Mouse (Mus musculus): ENCODE data around the gene Ptprj.
"Not testable (repeated sequence)": the region's sequence is repeated elsewhere in the genome, so short reads cannot be mapped to it uniquely, and the experiment has no call there.

The Ptprj gene

DNA sequence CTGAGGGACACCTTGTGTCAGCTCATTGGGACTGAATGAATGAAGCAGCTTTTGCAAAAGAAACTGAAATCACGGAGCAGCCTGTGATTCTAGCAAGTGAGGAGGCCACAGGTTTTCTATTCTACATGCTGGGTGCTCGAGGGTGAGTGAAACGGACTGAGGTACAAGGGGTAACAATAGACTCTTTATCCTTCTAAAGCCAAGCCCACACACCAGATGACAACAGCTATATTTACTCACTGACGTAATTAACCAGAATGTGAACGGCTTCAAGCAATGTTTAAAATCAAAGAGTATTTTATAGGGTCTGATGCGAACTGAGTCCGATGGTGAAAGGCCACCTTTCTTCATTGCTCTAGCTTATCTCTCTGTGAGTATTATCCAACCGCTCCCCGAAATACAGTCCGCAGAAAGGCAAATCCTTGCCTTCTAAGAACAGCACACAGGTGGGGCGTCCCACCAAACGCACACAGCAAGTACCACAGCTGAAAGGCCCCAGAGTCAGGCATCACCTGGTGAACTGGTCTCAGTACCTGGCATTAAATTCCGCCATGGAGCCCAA lies 99.6 kb downstream of the Ptprj start:
- no peak for DNase-seq (ENCODE audit: low read depth)

DNA sequence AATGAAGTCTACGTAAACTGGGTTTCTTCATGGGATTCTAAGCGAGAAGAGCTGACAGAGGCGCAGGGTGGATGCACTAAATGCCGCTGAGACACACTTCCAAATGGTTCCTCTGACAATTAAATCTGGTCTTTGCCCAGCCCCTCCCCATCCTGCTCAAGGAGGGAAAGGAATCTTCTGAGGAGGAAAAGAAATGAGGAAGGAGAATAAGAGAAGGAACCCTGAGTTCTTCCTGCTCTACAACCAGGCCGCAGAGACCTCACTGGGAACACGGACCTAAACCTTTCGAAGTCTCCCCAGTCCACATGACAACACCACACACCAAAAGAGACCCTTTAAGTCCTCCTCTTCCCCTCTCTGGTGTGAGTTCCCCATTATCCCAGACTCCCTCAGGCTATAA lies 101.9 kb downstream of the Ptprj start:
- DNase-seq (ENCODE audit: low read depth): no peak

DNA sequence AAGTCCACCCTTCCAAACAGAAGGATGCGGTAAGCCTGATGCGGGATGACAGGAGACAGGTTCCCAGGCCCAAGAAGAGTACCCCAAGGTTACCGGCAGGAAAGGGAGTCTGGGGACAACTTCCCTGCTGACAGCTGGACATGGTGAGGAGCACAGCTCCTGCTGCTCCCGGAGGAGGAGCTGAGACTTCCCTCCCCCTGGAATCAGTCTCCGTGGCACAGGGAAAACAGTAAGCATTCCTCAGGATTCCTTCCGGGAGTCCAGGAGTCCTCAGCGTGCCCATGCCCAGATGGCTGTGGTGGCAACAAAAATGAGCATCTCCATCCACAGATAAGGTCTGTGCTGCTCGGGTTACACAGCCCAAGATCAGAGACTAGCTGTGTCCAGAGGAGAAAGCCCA lies 102.8 kb downstream of the Ptprj start:
- no peak for DNase-seq (ENCODE audit: low read depth)

DNA sequence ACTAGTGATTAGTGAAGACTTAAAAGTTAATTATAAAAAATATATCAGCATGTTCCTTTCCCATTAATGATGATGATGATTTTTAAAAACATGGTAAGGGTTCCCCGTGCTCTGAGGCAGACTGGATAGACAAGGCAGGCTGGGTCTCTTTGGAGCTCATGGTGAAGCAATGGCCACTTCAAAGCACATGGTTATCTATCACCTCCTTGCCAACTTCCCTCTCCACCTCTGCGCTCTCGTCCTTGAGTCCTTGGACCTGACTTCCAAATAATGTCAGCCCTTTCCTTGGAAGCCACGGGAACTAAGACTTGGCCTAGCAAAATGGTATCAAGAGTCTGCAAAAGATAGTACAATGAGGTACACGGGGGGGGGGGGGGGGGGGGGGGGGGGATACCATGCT lies 103.7 kb downstream of the Ptprj start:
- DNase-seq (ENCODE audit: low read depth): no peak

DNA sequence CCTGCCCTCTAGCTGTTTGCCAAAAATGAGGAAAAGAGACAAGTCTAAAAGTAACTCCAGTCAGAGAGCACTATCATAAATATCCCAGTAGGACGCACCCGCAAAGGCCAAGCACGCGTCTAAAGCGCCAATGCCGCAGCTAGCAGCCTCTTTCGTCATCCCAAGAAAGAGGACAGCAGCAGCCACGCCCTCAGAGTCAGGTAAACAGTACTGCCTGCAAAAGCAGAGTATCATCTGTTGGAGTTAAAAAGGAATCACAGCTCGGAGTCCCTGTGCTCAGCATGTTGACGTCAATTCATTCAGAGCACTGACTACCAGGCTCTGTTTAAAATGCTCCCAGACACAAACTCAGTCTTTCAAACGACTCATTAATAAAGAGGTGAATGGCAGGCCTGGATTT lies 104.1 kb downstream of the Ptprj start:
- no peak for DNase-seq (ENCODE audit: low read depth)

DNA sequence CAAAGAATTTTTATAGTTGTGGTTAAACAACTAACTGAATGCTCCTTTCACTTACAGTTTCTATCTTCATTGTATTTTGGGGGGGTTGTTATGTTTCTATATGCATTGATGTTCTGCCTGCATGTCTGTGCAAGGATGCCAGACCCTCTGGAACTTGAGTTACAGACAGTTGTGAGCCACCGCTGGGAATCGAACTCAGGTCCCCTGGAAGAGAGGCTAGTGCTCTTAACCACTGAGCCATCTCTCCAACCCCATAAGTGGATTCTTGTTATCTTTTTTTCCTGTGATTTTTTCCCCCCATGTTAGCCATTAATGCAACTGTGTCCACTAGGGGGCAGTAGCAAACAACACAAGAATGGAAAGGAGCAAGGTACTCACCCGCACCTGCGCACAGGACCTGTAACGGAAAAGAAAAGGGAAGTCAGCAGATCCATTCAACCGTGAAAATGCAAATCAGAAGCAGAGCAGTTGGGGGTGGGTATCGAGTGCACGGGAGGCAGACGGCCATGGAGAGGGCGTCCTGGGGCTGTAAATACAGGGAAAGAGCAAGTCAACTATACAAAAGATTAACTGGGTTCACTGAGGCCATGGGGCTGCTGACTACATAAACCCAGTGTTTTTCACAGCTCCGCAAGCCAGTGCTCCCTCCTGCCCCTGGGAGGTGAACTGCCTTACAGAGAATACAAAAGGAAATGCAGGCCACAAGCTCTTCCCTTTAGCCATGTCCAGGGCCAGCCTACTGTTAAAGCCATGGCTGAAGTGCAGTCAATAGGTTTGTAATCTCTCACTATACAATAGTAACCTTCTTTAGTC lies 105.6 kb downstream of the Ptprj start:
- peak; percentile 96 for DNase-seq (ENCODE audit: low read depth)

DNA sequence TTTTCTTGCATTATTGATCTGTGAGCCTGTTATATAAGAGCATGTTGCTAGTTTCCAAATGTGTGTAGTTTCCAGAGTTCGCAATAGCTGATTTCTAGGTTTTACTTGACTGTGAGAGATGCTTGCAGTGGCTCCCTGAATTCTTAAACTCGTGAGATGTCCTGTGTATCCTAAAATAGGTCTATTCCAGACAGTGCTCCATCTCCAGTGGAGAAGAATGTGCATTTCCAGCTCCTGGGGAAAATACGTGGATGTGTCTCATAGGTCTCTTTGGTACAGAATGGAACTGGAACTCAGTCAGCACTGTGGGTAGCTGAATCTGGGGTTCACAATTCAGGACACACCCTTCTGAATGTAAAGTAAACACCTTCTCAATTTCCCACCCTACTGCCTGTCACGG lies 107.7 kb downstream of the Ptprj start:
- no peak for DNase-seq (ENCODE audit: low read depth)

DNA sequence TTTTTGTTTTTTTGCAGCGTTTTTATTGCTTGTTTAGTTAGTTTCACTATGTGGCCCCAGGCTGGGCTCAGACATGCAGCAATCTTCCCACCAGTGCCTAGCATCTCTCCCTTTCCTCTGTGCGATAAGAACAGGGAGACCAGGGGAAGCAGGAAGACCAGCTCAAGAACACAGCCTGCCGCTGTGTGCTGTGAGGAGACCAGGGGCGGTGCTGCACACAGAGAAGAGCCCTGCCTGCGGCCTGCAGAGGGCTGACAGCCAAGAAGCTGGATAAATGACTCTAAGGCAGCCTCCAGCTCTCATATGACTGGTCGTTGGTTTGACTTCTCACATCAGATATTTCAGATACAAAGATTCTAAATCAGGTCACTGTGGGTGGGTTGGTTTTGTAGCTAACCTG lies 110.3 kb downstream of the Ptprj start:
- DNase-seq (ENCODE audit: low read depth): no peak

DNA sequence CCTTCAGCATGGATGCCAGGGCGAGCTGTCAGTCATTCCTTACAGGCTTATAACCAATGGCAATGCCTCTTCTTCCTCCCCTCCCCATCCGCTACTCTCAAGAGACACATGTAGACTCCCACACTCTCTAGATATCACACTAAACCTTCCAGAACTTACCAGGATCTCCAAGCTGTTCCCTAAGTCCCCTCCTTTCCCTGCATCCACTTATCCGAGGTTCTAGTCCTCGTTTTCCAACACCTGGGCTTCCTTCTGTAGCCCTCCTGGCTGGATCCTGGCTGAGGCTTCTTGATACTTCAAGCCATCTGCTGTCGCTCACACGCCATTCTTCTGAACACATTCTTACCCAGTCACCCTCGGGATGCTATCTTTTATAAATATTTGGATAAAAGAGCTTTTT lies 114.0 kb downstream of the Ptprj start:
- no peak for DNase-seq (ENCODE audit: low read depth)

DNA sequence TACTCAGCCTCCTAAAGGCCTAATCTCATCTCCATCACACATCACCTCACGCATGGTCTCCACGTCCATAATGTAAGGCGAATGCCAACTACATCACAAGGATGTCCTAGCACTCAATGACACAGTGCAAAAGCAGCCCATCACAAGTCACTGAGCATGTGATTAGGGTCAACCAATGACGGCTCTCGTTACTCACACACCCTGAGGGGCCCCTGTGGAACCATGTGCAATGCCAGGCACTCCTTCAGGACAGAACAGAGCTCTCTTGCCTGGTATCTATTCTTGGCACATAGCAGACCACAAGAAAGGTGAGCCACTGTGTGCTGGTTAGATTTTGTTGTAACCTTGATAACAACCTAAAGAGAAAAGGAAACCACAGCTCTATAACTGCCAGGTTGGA lies 116.7 kb downstream of the Ptprj start:
- DNase-seq (ENCODE audit: low read depth): no peak

DNA sequence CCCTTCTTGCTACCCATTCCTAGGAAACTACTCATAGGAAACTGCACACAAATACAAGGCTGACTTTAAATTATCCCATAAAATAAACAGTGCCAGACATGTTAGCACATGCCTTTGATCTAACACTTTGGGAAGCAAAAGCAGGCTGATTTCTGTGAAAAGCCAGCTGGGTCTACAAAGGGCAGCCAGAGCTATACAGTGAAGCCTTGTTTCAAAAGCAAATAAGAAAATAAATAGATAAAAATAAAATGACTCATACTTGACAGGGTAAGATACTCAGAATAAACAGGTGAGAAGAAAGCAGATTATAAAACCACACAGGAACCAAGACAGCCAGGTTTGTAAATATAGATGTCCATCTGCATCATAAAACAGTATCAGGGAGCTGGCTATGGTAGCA lies 118.2 kb downstream of the Ptprj start:
- DNase-seq (ENCODE audit: low read depth): no peak

DNA sequence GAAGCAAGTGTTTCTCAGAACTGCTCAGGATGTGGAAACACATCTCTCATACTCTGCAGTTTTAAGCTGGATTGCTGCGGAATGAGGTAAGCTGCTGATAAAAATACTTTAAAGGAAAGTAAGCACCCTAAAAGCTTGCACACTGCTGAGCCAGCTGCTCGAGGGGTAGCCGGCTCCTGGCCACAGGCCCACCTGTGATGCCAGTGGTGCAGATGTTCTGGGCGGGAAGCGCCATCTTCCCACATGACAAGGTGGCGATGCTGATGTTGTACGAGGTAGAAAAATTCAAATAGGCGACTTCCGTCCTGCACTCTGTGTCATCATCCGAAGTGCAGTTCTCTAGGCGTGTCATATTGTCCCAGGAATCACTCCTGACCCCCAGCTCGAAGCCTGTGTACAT lies 122.5 kb downstream of the Ptprj start:
- no peak for DNase-seq (ENCODE audit: low read depth)

DNA sequence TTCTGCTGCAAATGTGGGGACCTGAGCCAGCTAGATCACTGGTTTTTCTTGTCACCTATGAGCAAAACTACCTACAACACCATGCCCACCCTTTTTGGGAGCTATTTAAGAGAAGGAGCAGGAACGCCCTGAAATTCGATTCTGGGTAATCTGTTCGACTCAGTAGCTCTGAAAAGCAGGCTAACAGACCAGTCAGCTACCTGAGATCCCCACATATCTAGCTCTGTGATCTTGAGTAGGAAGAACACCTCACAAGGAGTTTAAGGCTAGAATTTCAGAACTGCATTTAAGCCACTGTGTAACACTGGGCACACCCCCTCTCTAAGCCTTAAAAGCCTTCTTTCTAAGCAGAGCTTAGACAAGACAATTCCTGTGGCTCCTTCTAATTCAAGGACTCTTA lies 128.1 kb downstream of the Ptprj start:
- no peak for DNase-seq (ENCODE audit: low read depth)

DNA sequence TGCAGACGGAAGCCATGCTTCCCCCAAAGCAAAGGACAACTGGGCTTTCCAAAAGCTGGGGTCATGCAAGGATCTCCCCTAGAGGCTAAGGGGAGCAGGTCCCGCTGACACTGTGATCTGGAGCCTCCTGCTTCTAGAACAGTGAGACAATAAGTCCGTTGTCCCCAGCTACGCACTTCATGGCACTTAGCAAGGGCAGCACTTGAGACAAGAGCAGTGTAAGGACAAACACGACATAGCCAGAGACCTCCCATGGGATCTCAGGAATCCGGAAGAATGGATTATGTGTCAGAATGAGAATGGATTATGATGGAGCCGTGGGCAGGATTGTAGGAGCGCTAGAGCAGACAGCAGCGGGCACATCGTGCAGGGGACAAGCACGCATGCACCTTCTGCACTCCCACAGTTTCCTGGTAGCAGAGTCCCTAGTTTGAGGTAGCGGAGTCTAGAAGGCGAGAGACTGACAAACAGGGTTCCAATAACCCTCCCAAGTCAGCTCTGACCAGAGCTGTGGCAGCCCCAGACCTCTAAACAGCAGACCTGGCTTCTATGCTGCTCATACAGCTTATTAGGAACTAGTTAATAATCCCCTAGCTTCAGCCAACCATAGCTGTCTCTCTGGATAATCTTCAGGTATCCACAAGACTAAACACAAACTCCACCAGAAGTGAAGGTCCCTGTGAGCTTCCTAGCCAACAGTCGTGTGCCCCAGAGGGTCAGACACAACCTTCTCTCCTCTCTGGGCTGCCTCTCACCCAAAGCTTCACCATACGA lies 131.3 kb downstream of the Ptprj start:
- no peak for DNase-seq (ENCODE audit: low read depth)

DNA sequence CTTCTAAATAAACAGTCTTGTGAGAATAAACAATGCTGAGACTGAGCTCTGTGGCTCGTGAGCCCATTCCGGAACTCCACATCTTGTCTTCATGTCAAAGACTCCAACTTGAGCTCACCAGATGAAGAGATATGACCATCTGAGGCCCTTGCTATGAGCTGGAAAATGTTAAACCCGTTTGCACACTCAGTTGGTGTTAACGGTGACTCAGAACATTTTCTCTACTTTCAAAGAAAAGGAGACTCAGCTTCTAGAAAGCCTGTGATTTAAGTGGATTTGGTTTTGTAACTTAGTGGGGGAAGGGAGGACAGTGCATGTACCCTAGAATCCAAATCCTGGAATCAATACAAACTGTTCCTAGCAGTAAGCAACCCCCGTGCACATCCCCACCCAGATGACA lies 136.6 kb downstream of the Ptprj start:
- DNase-seq (ENCODE audit: low read depth): no peak

DNA sequence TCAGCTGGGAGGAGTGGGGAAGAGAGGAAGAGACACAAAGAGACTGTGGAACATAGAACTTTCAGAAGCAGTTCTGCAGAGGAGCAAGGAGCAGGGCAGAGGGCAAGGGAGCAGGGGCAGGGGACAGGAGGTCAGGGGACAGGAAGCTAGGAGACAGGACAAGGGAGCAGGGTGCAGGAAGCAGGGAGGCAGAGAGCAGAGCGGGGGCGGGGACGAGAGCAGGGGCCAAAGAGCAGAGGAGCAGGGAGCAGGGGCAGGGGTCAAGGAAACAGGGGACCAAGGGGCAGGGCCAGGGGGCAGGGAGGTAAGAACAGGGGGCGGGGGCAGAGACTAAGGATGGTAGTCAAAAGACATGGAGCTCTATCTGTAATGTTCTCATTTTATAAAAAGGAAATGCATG lies 138.6 kb downstream of the Ptprj start:
- not testable (repeated sequence) for DNase-seq (ENCODE audit: low read depth)

DNA sequence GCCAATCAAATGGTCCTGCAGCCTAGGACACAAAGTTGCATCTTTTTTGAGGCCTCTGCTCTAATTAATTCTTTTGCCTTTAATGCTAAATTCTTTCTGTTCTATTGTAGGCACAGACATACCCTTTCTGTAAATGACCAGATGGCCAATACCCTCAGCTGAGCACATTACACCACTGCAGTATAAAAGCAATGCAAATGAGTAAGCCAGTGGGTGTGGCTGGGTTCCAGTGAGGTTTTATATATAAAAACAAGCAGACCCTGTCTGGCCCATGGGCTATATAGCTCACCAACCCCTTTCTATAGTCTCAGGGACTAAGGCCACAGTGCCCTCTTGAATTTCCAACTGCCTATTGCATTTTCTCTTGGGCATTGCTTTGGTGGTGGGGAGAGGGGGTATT lies 140.3 kb downstream of the Ptprj start:
- not testable (repeated sequence) for DNase-seq (ENCODE audit: low read depth)

DNA sequence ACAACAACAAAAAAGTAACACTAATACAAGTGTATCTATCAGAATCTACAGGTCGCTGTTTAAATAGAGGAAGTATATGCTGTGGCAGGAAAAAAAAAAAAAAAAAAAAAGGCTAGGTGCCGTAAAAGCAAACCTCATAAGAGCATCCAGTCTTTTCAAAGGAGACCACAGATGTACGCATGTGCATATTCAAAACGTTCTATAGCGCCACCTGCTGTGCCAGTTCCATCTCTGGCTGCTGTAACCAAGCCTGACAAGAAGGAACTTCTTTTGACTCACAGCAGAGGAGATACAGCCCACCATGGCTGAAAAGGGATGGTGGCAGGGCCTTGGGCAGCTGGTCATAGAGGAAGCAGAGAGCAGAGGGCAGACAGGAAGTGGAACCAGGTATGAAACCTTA lies 143.0 kb downstream of the Ptprj start:
- not testable (repeated sequence) for DNase-seq (ENCODE audit: low read depth)

DNA sequence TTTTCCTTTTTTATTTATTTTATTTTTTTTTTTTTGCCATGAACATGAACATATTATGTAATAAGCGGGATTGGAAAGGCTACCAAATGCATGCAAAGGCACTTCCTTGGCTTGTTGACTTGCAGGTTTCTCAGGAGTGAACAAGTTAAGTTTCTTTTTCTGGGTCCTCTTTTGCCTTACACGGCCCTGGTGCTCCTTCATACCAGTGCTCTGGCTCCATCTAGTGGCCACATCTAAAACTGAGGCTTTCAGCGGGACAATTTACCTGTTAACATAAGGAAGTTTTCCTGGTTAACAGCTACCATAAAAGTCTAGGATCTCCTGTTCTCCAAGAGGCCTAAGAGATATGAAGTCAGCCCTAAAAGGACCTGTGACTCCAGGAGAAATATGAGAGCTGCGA lies 150.7 kb downstream of the Ptprj start:
- DNase-seq (ENCODE audit: low read depth): not testable (repeated sequence)

DNA sequence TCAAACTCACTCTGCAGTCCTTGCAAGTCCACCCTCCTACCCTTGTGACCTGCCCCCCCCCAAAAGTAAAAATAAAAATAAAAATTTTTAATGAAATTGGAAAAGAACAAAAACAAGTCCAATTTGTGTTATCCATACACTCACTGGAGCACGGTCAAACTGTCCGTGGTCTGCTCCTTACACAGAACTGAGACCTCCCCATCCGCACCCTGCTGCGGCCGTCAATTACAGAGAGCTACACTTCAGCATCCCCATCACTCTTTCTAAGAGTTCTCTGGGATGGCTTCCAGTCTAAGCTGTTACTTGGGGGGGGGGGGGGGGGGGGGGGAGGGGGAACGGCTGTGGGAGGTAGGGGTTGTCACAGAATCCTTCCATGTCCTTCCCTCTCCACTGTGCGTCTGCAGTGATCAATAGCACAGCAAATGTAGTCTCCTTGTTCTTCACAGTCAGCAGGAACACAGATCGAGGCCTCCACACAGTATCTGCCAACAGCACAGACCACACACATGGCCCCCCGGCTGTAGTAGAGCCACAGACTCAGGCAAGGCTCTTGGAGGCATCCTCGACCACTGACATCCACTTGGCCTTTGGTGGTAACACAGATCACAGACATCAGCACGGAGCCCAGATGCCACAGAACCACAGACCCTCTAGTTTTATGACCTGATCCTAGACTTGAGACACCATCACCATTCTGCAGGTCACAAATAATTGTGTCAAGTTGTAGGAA lies 151.3 kb downstream of the Ptprj start:
- DNase-seq (ENCODE audit: low read depth): not testable (repeated sequence)

DNA sequence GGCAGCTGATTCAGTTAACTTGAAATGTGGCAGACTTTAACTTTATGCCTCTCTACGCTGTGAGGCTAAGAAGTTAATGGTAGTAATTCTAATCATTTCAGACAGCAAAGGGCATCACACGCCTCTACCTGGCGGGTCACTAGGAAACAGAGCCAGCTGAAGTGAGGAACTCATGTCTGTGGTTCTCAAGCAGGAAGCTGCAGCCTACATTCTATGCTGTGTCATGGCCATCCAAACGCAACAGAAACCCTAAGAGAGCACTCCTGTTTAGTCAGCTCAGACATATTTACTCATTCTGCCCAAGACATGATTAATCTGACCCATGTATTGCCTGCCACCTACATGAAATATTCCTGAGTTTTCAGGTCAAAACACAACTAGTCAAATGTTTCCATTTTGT lies 155.5 kb downstream of the Ptprj start:
- DNase-seq (ENCODE audit: low read depth): not testable (repeated sequence)

DNA sequence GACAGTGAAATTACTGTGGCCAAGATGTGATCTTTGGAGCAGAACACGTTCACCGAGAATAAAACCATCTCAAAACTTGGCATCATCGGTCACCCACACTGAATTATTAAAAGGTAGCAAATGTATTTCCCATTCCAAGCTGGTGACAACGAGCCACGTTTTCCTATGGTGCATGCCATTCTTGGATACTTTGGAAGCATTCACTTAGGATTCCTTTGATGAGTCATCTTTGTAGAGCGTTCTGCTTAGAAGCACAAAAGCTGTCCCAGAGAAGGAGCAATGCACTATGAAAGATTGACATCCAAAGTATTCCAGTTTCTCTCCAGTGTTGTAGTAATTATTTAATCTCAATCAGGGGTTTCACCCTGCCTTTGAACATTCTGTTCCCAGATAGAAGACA lies 158.2 kb downstream of the Ptprj start:
- not testable (repeated sequence) for DNase-seq (ENCODE audit: low read depth)

Data from c-Kit-positive CD71-negative TER-119-negative erythroid progenitor cells, embryonic 14.5 days (primary cell).